Mouse (Mus musculus) adrenal gland, postnatal 36 days (tissue): ENCODE results near the gene Maob. TPM values are rescaled to one million over a fixed set of nuclear protein-coding genes. Genes with fewer than 3 reads are reported as not detected.

Experiments used
- DNase-seq, 2 experiments: peaks; one replicate each; pipeline ENCODE4 v3.0.0; 2021; ENCODE audit warnings: mixed read lengths in 1 of 2
- long read RNA-seq, 2 experiments: library from polyadenylated mRNA; stranded (forward); transcript quantifications; one replicate each; pipeline ENCODE4 v2.0.0; 2021; ENCODE audit warnings: borderline sequencing depth in 2 of 2
- total RNA-seq, 2 experiments: library from RNA; stranded (reverse); gene quantifications; 2 replicates each; pipeline ENCODE4 v1.2.3; 2021

The Maob gene
- 10 to 100 TPM; 19.2 to 19.5 TPM for total RNA-seq
- long read RNA-seq, experiment 1, transcript Maob-201 (15 exons, 2,411 nt) = major isoform, 7 of 9 reads
- long read RNA-seq, experiment 1, partial matches to known transcripts = 1 of 9 reads
- long read RNA-seq, experiment 1, other reads (novel, unspliced or antisense) = 1 of 9 reads
- long read RNA-seq, experiment 2, partial matches to known transcripts = 0 of 4 reads
- long read RNA-seq, experiment 2, other reads (novel, unspliced or antisense) = 0 of 4 reads

GRCm38 (mm10) chrX:16817261-16817769, at the start of gene Maob:
Maob (minus strand) TSS chrX:16817366.
- DNase-seq = peak; percentile 51 to 53

GRCm38 (mm10) chrX:16860244-16860643, 43.1 kb upstream of the Maob start:
- no peak for DNase-seq

GRCm38 (mm10) chrX:16846034-16846433, 28.9 kb upstream of the Maob start:
- no peak for DNase-seq

GRCm38 (mm10) chrX:16841443-16841842, 24.3 kb upstream of the Maob start:
- no peak for DNase-seq

DNA sequence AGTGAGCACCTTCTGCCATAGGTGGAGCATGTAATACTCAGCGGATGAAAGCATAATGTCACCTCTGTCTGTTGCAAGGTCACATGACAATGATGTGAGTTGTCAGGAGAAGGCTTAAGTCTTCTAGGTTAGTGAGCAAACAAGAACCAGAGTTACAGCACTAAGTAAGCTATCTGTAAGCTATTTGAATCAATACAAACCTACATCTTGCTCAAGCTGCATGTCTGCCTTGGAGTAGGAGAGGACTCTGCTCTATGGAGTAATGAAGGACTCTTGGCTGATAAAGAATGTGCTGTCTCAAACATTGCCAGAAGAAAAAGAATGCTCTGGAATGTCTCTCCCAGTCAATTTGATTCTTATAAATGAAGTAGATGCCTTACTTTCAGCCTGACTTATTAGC, 20.1 kb upstream of the Maob start:
- DNase-seq = no peak

DNA sequence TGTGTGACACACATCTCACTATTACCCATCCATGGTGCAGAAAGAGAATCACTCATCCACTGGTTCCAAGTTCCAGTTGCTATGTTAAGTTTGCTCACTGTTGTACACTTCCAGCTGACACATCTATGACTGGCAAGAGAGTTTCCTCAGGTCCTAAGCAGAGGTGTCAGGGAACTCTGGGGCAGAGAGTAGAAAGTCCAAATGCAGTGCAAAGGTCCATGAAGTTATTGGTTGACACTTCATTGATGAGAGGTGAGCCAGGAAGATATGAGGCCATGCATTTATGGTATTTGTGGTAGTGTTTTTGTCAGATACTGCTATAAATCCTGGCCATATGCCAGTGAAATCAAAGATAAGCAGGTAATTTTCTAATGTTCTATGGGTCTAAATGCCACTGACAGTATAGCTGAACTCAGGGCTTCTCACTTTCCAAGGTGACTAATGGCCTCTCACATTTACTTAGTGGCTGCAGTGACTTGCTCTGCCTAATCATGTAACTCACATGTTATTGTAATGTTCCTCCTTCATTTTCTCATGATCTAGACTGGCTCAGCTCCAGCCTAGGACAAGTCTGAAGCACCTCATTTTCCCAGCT, 19.4 kb upstream of the Maob start:
- no peak for DNase-seq

- no peak for DNase-seq
Measured at GRCm38 (mm10) chrX:16826028-16826427, 8.9 kb upstream of the Maob start.

DNA sequence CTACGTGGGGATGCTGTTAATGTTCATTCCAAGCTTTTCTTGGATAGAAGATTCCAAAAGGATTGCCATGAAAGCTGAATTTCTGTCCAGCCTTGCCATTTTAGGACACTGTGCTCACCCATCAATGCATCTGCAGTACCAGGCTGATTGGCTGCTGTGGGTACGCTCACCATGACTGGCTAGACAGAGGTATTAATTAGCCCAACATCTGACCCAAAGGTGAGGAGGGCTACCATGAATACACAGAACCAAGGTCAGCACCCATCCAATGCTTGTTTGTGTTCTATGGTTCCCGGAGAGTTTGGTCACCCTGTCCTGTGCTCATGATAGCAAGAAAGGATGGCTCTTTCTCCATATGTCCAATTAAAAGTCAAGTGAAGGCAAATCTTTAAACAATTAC, 1.2 kb downstream of the Maob start:
- no peak for DNase-seq

DNA sequence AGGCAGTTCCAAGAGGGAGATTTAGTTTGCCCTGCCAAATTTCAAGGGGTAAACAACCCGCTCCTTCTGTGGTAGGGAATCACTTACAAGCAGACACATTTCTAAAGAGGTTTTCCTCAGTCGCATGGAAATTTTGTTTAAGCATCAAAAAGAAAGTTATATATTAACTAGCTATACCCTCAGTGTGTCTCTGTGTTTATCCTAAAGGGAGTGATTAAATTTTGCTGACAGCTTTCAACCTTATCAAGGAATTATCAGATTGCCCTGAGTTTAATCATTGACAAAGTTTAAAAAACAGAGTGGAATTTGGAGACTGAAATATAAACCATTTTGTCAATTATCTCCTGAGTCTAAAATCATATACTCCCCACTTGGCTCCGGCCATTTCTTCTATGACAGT, 5.1 kb downstream of the Maob start:
- no peak for DNase-seq

GRCm38 (mm10) chrX:16767453-16767852, 49.7 kb downstream of the Maob start:
- no peak for DNase-seq

GRCm38 (mm10) chrX:16766156-16766555, 51.0 kb downstream of the Maob start:
- peak in 1 of 2 experiments; percentile 13 for DNase-seq

DNA sequence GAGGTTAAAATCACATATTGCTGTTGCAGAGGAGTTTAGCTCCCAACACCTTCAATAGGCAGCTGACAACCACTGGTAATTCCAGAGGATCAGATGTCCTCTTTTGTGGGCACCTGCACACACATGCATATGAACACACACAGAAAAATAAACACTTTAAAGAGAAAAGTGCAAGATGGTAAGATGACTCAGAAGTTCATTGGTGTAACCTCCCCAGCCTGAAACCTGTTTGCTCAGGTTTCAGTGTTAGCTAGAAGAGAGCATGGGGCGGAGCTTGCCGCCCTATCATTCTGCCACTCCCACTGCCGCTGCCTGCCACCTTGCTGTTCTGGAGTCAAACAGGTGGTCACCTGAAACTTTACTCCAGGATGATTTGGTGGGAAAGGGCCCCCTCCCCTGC, 55.7 kb downstream of the Maob start:
- no peak for DNase-seq

DNA sequence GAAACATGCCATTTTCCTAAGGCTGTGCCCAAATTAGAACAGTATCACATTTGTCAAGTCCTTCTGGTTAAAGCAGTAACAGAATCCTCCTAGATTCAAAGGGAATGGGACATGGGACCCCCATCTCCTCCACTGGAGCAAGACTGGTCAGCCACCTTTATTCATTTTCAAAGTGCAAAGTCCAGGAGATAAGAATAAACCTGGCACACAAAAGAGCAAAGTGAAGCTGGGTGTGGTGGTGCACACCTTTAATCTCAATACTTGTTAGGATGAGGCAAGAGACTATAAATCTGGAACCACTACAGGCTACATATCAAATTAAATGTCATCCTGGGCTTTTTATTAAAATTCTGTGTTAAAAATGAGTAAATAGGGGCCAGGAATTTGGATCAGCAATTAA, 62.4 kb downstream of the Maob start:
- no peak for DNase-seq

GRCm38 (mm10) chrX:16748932-16749331, 68.2 kb downstream of the Maob start:
- no peak for DNase-seq

DNA sequence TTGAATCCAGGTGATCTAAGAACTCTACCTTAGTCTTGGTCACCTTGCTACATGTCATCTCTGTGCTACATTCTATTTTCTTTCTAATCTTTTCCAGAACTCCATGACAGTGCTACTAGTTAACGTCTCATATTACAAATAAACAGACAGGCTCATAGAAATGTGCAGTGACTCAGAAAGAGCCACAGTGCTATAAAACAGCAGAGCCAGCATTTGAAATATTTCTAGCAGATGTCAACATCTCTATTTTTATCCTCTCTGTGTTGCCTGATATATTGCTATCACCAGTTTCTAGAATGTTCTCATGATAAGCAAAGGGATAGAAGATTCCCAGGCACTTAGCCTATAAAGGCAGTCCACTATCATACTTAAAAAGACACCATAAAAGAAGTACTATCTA, 103.1 kb downstream of the Maob start:
- no peak for DNase-seq

DNA sequence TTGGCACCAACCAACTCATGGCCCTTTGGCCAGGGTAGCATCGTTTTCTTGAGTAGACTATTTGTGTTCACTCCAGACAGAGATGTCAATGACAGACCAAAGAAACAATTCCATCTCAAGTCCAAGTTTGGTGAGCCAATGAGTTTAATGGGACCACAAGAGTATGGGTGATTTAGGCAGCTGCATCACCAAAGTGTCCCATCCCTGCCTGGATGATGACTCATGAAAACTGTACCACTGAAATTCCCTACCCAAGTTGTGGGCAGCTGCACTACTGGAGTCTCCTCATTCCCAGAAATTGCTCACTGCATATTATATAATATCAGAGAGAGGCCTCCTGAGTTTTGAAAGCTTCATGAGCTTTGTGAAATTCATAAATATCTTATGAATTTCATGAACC, 111.1 kb downstream of the Maob start:
- no peak for DNase-seq

Other genes with a start within 250 kb of the Maob start
- 10 to 100 TPM; 29.4 to 35.4 TPM for gene Maoa, start 197.7 kb downstream of the Maob start, total RNA-seq
- gene Ndp, start 94.4 kb upstream of the Maob start, total RNA-seq = not detected